Mouse (Mus musculus): ENCODE measurements around the gene Oat. TPM values are rescaled to one million over a fixed set of nuclear protein-coding genes. Genes with fewer than 3 reads are reported as not detected.

Oat gene
- 312 TPM for polyA plus RNA-seq (2014; fragmentation: Illumina TruSeq; extraction: RNeasy Lipid Tissue Mini Kit (QIAGEN cat#74804); ENCODE audit: low read depth, low replicate concordance)

GRCm38 (mm10) chr7:132576116-132576650 is at the start of gene Oat:
Oat (minus strand) TSS chr7:132576398.

GRCm38 (mm10) chr7:132610468-132611318 is 34.5 kb upstream of the Oat start, which contains the start of gene Lhpp:
Lhpp (plus strand) TSS chr7:132610638.

GRCm38 (mm10) chr7:132599071-132599975 is 23.1 kb upstream of the Oat start, which contains the start of gene Nkx1-2:
Nkx1-2 (minus strand) TSS chr7:132599637.

Other genes with a start within 250 kb of the Oat start
- not detected for gene Nkx1-2, start 23.2 kb upstream of the Oat start, polyA plus RNA-seq (2014; fragmentation: Illumina TruSeq; extraction: RNeasy Lipid Tissue Mini Kit (QIAGEN cat#74804); ENCODE audit: low read depth, low replicate concordance)
- 1.1 TPM for gene Lhpp, start 34.2 kb upstream of the Oat start, polyA plus RNA-seq (2014; fragmentation: Illumina TruSeq; extraction: RNeasy Lipid Tissue Mini Kit (QIAGEN cat#74804); ENCODE audit: low read depth, low replicate concordance)
- gene Fam53b, start 237.5 kb upstream of the Oat start, polyA plus RNA-seq (2014; fragmentation: Illumina TruSeq; extraction: RNeasy Lipid Tissue Mini Kit (QIAGEN cat#74804); ENCODE audit: low read depth, low replicate concordance): 6.5 TPM